In the genomic region with DNA sequence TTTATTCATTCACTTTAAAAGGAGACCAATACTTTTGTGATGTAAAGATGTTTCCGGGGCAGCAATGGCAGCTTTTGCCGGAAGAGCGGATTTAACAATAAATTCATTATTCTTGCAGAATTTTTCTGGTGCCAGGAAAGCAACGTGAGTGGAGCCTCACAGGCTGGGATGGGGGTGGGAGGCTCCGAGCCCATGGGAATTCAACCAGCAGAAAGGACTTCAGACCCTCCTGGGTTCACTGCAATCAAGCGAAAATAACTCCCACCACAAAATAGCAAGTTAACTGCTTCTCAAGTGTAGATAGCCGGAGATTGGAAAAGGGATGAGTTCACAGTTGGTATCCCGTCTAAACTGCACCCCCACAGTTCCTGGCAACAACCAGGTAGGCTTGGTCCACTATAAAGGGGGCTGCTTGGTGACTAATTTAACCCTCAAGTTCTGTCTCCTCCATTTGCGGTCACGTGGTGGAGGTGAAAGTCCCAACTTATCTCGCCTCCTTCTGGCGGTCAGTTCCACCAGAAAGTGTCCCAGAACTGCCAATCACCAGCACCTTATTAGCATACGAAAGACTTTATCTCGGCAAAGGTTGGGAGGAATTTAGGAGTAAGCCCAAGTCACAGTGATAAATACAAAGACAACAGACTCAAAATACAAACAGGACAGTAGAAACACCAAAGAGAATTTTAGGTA, we compare ENCODE assay signal across 7 mouse cellular contexts.
DNase-seq lines count a peak whose midpoint lies in the region; ATAC-seq lines count a peak whose summit lies in the region.

No protein-coding gene starts in this region.

- no peaks in the 10 kb centered on the region for H3K9me3 ChIP-seq in lung, embryonic 16.5 days (ENCODE audit: control insufficient read depth, low read length)
- H3K9me3 ChIP-seq in forebrain, embryonic 14.5 days (replicated peaks; ENCODE audit: control insufficient read depth, low read length) = no peaks in the 10 kb centered on the region
- no peaks in the 10 kb centered on the region for H3K9me3 ChIP-seq in stomach, embryonic 15.5 days

- no peak overlapping the region for H3K4me2 ChIP-seq in lung, embryonic 16.5 days (ENCODE audit: low read depth, low read length)
- peak overlapping the region; percentile 52 for H3K4me2 ChIP-seq in forebrain, embryonic 14.5 days (ENCODE audit: low read length)
- no peak overlapping the region for H3K4me2 ChIP-seq in stomach, embryonic 15.5 days

- no peak for ATAC-seq in lung, embryonic 16.5 days (ENCODE audit: low read depth)
- ATAC-seq in forebrain, embryonic 14.5 days = peak; percentile 64
- no peak for ATAC-seq in stomach, embryonic 15.5 days (ENCODE audit: insufficient read depth, low FRiP score, low read depth)

- no peak overlapping the region for H3K9ac ChIP-seq in lung, embryonic 16.5 days (ENCODE audit: low read length)
- H3K9ac ChIP-seq in forebrain, embryonic 14.5 days (ENCODE audit: low read length) = peak overlapping the region; percentile 58; the same call in 1 of the 2 replicates
- no peak overlapping the region for H3K9ac ChIP-seq in stomach, embryonic 15.5 days

- no peak overlapping the region for H3K4me3 ChIP-seq in lung, embryonic 16.5 days (ENCODE audit: low read length)
- H3K4me3 ChIP-seq in forebrain, embryonic 14.5 days (ENCODE audit: low read depth, low read length) = no peak overlapping the region
- H3K4me3 ChIP-seq in stomach, embryonic 15.5 days (replicated peaks) = no peak overlapping the region

- H3K27me3 ChIP-seq in lung, embryonic 16.5 days (ENCODE audit: control insufficient read depth, insufficient read depth, low read depth, low read length) = no peaks in the 10 kb centered on the region
- H3K27me3 ChIP-seq in forebrain, embryonic 14.5 days (replicated peaks; ENCODE audit: control insufficient read depth, insufficient read depth, low read length) = no peaks in the 10 kb centered on the region
- H3K27me3 ChIP-seq in stomach, embryonic 15.5 days (replicated peaks) = no peaks in the 10 kb centered on the region

- peak overlapping the region; percentile 75 for H3K27ac ChIP-seq in lung, embryonic 16.5 days (ENCODE audit: low read length)
- H3K27ac ChIP-seq in forebrain, embryonic 14.5 days (ENCODE audit: low read depth, low read length) = peak overlapping the region; percentile 79
- peak overlapping the region; percentile 73; the same call in 1 of the 2 replicates for H3K27ac ChIP-seq in stomach, embryonic 15.5 days

- WGBS in lung, embryonic 16.5 days = 68% methylated on average over 14 of the region's 14 CpGs
- WGBS in forebrain, embryonic 14.5 days = 16% methylated on average over 14 of the region's 14 CpGs
- 68% methylated on average over 14 of the region's 14 CpGs for WGBS in stomach, embryonic 15.5 days

- H3K36me3 ChIP-seq in lung, embryonic 16.5 days (ENCODE audit: control insufficient read depth, insufficient read depth, low read length) = no peaks in the 10 kb centered on the region
- no peaks in the 10 kb centered on the region for H3K36me3 ChIP-seq in forebrain, embryonic 14.5 days (ENCODE audit: control insufficient read depth, insufficient read depth, low read length)
- no peaks in the 10 kb centered on the region for H3K36me3 ChIP-seq in stomach, embryonic 15.5 days

- no peak for DNase-seq in lung, postnatal 4 days
- peak; percentile 35 for DNase-seq in forebrain, embryonic 14.5 days (ENCODE audit: low spot score)
- DNase-seq in layer of hippocampus, postnatal 10 days (ENCODE audit: low spot score in 2 of 2) = peak; percentile 25 to 46
- DNase-seq in adrenal gland, postnatal 4 days (ENCODE audit: low spot score in 2 of 2) = no peak
- DNase-seq in cerebellum, postnatal 36 days = no peak

- peaks cover 10% of the 10 kb centered on the region; the same call in 1 of the 2 replicates for H3K4me1 ChIP-seq in lung, embryonic 16.5 days (replicated peaks; ENCODE audit: control insufficient read depth, insufficient read depth, low read length)
- H3K4me1 ChIP-seq in forebrain, embryonic 14.5 days (ENCODE audit: control insufficient read depth, insufficient read depth, low read length) = peaks cover 8% of the 10 kb centered on the region
- 0 out of 2 replicates have a peak, but pooled peaks cover 7% of the 10 kb centered on the region for H3K4me1 ChIP-seq in stomach, embryonic 15.5 days

Comparison
In these comparisons a context has a peak if more than half of its experiments do, and no peak if none do; other contexts are left out.
1. DNase-seq: peak in forebrain, embryonic 14.5 days (single experiment) and layer of hippocampus, postnatal 10 days (2 of 2); none in lung, postnatal 4 days (0 of 2), adrenal gland, postnatal 4 days (0 of 2) and cerebellum, postnatal 36 days (0 of 2).
2. Peak in every context shown above with its lines, with median percentiles within 50 percentile points of each other: H3K27ac ChIP-seq.